Mouse (Mus musculus) heart, embryonic 11.5 days (tissue): ENCODE data around the gene Tjp1. TPM values are rescaled to one million over a fixed set of nuclear protein-coding genes. Genes with fewer than 3 reads are reported as not detected.
A peak's percentile ranks its signal among the peaks of the same experiment; 100 is the strongest.

Experiments
- ATAC-seq: fragments of 200-750 bp; cut with Nextera tagmentation; replicated peaks from 2 replicates; pipeline ENCODE4 v1.8.0; 2017; ENCODE audit warnings: moderate library complexity; ENCODE audit not compliant: insufficient number of reproducible peaks, low FRiP score, low TSS enrichment
- H3K27ac ChIP-seq: fragments of 300-500 bp; sonication (generic); 2 replicates; pipeline ENCODE4 v1.5.1; 2014; ENCODE audit warnings: mild to moderate bottlenecking, low read depth, low read length
- H3K27me3 ChIP-seq: fragments of 300-500 bp; sonication (generic); 2 replicates; pipeline ENCODE4 v1.6.1; 2014; ENCODE audit warnings: mild to moderate bottlenecking, low read length, mixed read lengths; ENCODE audit not compliant: control insufficient read depth, insufficient read depth
- H3K36me3 ChIP-seq: fragments of 300-500 bp; sonication (generic); 2 replicates; pipeline ENCODE4 v1.6.1; 2014; ENCODE audit warnings: mild to moderate bottlenecking, low read length, moderate library complexity, mixed read lengths; ENCODE audit not compliant: control insufficient read depth, insufficient read depth
- H3K4me1 ChIP-seq: fragments of 300-500 bp; sonication (generic); 2 replicates; pipeline ENCODE4 v1.6.1; 2014; ENCODE audit warnings: low read length; ENCODE audit not compliant: control insufficient read depth, insufficient read depth
- H3K4me2 ChIP-seq: fragments of 300-500 bp; sonication (generic); 2 replicates; pipeline ENCODE4 v1.6.1; 2014; ENCODE audit warnings: mild to moderate bottlenecking, moderate library complexity
- H3K4me3 ChIP-seq: fragments of 300-500 bp; sonication (generic); 2 replicates; pipeline ENCODE4 v1.5.1; 2014; ENCODE audit warnings: low read depth, low read length
- H3K9ac ChIP-seq: fragments of 300-500 bp; sonication (generic); 2 replicates; pipeline ENCODE4 v1.6.1; 2014; ENCODE audit warnings: mild to moderate bottlenecking, low read depth, low read length, moderate library complexity
- H3K9me3 ChIP-seq: fragments of 300-500 bp; sonication (generic); replicated peaks from 2 replicates; pipeline ENCODE4 v1.6.1; 2016; ENCODE audit warnings: low read length; ENCODE audit not compliant: control insufficient read depth
- WGBS: fragments of 180-500 bp; shearing (Covaris S2); extraction: QIAGEN DNeasy Blood & Tissue Kit; methylation state at CpG from one replicate; pipeline ENCODE4 v1.1.7; 2014; ENCODE audit not compliant: insufficient replicate concordance; 5-methylcytosine and 5-hydroxymethylcytosine counted together
- polyA plus RNA-seq: library from polyadenylated mRNA; unstranded; fragments of >200 nt; fragmentation: Nextera tagmentation; extraction: Ambion mirVana; gene quantifications from 2 replicates; pipeline ENCODE4 v1.2.1, GENCODE M21; 2014

The Tjp1 gene
- polyA plus RNA-seq, 1 experiment from 2014 or later, result 13.3 TPM

DNA sequence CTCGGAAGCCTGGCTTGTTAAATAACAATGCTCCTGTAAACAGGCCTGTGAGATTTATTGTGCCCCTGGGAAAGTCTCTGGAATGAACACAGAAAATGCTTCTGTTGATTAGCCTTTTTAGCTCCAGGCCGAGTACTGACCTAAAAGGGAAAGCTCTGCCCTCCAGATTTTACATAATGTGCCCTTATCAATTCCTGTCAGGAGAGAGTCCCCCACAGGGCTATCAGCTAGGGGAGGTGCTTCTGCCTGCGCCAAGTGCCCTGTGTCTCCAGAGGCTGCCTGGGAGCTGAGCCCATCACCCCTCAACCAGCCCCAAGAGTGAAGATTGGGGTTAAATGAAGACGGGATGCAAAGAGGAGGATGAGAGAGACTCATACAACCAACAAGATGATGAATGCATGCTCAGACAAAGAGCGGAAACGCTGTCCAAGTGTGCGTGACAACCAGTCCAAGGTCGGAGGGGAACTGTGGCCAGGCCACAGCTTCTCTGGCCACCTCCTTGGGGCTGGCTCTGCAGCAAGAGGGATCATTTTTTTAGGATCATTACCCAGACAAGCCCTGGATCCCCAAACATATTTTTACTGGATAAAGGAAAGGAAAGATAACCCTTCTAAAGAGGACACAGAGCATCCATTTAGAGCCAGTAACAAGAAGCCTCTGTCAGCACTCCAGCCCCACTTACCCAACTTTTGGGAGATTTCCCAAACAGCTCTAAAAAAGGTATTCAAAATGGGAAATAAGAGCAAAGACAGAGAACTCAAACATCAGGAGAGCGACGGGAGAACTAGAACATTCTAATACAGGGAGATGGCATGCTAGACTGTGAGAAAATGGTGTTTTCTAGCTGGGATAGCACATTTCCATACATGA, 110.1 kb downstream of the Tjp1 start:
- Histone ChIP-seq H3K9me3 (no peaks in the 10 kb centered on the region), H3K4me1 (peaks cover 28% of the 10 kb centered on the region), H3K9ac (0 out of 2 replicates have a peak overlapping the region, but pooled peaks have one; percentile 22), H3K27ac (peak overlapping the region; percentile 58), H3K27me3 (no peaks in the 10 kb centered on the region), H3K4me2 (peak overlapping the region; percentile 9; the same call in 1 of the 2 replicates), H3K4me3 (no peak overlapping the region), H3K36me3 (no peaks in the 10 kb centered on the region)
- WGBS, result 32% methylated on average over 10 of the region's 10 CpGs
- ATAC-seq, result no peak; the same call in 1 of the 2 replicates

DNA sequence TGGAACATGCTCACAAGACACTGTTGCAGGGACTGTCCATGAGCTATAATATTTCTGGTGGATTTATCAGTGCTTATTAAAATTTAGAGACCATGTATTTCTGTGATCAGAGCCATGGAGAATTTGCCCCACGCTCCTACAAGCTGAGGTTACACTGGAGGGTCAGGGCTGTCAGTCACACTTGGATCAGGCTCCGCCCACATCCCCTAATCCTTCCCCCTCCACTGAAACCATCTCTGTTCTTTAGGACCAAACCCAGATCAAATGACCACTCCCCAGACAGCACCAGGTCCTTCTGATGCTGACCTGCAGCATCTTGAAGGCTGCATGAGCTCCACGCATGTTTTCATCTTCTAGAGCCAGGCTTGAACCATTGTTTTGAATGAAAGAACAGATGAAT, 111.1 kb downstream of the Tjp1 start:
- peaks cover 24% of the 10 kb centered on the region for H3K4me1 ChIP-seq
- no peaks in the 10 kb centered on the region for H3K27me3 ChIP-seq
- H3K4me2 ChIP-seq, result no peak overlapping the region
- no peak overlapping the region for H3K27ac ChIP-seq
- H3K4me3 ChIP-seq, result no peak overlapping the region
- H3K9me3 ChIP-seq, result no peaks in the 10 kb centered on the region
- H3K36me3 ChIP-seq, result no peaks in the 10 kb centered on the region
- no peak for ATAC-seq
- 63% methylated on average over 3 of the region's 3 CpGs for WGBS
- no peak overlapping the region for H3K9ac ChIP-seq

DNA sequence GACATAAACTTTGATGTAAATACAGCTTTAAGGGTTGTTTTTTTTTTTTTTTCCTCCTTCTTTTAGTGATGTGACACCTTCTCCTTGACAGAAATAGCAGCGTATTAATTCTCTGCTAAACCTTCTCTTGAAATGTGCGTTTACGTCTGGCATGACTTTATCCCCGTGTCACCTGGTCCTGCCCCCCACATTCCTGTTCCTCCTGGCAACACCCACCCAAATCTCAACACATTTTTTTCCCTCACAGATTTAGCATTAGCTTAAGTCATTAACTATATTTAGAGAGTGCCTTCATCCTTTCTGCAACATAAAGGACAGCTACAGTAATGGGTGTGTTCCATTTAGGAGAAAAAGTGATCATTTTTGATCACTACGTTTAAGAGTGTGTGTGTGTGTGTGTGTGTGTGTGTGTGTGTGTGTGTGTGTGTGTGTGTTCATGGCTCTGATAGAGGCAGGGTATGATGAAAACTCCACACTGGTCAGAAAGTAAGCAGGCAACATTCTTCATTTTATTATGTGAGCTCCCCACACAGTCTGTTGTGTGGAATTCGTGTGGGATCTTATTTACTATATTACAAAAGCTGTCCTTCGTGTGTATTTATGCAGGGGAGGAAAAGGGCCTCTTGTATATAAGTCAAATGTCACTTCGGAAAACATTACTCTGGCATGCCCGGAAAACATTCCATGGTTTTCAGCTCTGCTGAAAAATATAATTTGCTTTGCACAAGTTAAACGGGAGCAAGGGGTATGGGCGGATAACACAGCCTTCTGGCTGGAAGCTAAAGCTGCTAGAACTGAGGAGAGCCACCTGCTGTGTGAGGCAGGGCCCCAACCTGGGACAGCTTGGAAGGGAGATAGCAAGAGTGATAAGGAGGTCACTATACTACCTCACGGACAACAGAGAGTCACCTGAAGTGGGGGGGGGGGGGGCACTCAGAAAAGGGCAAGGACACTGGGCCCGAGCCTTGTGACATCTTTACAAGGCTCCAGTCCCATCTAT, 113.3 kb downstream of the Tjp1 start:
- Histone ChIP-seq H3K36me3 (no peaks in the 10 kb centered on the region), H3K4me2 (no peak overlapping the region), H3K27ac (no peak overlapping the region), H3K9ac (no peak overlapping the region), H3K4me1 (peaks cover 24% of the 10 kb centered on the region), H3K4me3 (no peak overlapping the region), H3K9me3 (no peaks in the 10 kb centered on the region), H3K27me3 (no peaks in the 10 kb centered on the region)
- no peak for ATAC-seq
- WGBS, result 51% methylated on average over 13 of the region's 13 CpGs

DNA sequence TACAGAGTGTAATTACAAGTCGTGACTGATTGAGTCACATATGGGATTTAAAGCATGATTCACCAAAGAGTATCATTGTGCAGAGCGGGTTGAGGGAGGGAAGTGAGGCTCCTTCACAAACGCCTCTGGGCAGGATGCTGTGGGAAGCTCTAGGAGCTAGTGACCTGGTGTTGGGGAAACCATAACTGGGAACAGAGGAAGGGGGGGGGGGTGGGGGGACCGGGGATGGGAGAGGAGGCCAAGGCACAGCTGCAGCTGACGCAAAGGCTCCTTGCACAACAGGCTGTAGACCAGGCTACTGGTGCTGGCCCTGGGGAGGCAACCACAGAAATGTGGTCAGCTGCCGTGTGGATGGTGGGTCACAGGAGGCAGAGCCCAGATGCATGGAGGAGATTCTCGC, 116.9 kb downstream of the Tjp1 start:
- no peak overlapping the region for H3K4me3 ChIP-seq
- no peaks in the 10 kb centered on the region for H3K27me3 ChIP-seq
- H3K36me3 ChIP-seq, result no peaks in the 10 kb centered on the region
- no peak overlapping the region for H3K27ac ChIP-seq
- no peak overlapping the region for H3K9ac ChIP-seq
- peaks cover 8% of the 10 kb centered on the region for H3K4me1 ChIP-seq
- WGBS, result 53% methylated on average over 7 of the region's 7 CpGs
- no peak overlapping the region for H3K4me2 ChIP-seq
- no peaks in the 10 kb centered on the region for H3K9me3 ChIP-seq
- ATAC-seq, result no peak

DNA sequence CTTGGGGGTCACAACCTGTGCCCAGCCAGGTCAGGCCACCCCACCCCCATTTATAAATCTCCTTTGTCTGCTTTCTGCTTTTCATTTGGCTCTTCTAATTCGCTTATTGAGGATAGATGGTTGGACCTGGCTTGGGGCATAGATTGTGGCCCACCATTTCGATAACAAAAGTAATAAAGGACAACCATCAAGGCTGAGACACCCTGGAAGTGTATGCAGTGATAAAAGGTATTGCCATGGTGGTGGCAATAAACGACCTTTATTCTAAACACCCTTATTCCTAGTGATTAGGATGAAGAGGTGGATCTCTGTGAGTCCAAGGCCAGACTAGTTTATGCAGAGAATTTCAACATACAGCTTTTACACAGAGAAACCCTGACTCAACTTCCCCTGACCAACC, 121.2 kb downstream of the Tjp1 start:
- no peaks in the 10 kb centered on the region for H3K9me3 ChIP-seq
- no peak overlapping the region for H3K27ac ChIP-seq
- H3K4me3 ChIP-seq, result no peak overlapping the region
- no peak overlapping the region for H3K9ac ChIP-seq
- H3K4me2 ChIP-seq, result no peak overlapping the region
- WGBS, result 73% methylated on average over 3 of the region's 3 CpGs
- no peaks in the 10 kb centered on the region for H3K27me3 ChIP-seq
- ATAC-seq, result no peak
- H3K36me3 ChIP-seq, result no peaks in the 10 kb centered on the region
- H3K4me1 ChIP-seq, result no peaks in the 10 kb centered on the region

DNA sequence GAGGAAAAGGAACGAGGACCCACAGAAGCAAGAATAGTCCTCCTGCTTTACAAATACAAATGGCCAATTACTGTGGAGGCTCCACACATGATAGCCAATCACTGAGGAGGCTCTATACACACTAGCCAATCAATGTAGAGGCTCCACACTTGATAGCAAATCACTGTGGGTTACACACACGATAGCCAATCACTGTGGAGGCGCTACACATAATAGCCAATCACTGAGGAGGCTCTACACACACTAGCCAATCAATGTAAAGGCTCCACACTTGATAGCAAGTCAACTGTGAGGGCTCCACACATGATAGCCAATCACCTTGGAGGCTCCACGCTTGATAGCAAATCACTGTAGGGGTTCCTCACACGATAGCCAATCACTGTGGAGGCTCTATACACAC, 125.1 kb downstream of the Tjp1 start:
- no peaks in the 10 kb centered on the region for H3K27me3 ChIP-seq
- H3K9me3 ChIP-seq, result no peaks in the 10 kb centered on the region
- H3K27ac ChIP-seq, result no peak overlapping the region
- 90% methylated on average over 5 of the region's 5 CpGs for WGBS
- H3K36me3 ChIP-seq, result no peaks in the 10 kb centered on the region
- H3K9ac ChIP-seq, result no peak overlapping the region
- ATAC-seq, result no peak
- H3K4me1 ChIP-seq, result no peaks in the 10 kb centered on the region
- H3K4me3 ChIP-seq, result no peak overlapping the region
- H3K4me2 ChIP-seq, result no peak overlapping the region

DNA sequence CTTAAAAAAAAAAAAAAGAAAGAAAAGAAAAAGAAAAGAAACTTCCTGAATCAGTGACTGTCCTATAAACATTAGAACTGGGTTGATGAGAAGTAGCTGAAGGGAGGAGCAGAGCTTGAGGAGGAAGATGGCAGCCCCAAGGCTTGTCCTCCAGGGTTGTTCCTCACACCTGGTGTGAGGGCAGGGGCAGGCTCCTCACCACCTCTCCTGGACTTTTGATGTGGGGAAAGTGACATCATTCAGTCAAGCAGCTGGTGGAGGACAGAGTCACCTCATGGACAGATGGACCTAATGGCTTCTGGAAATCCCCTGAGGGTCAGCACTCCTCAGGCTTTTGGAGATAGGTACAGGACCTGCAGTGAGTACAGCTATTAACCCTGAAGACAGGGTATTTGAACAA, 126.0 kb downstream of the Tjp1 start:
- Histone ChIP-seq H3K4me2 (no peak overlapping the region), H3K4me3 (no peak overlapping the region), H3K27me3 (no peaks in the 10 kb centered on the region), H3K36me3 (no peaks in the 10 kb centered on the region), H3K9ac (no peak overlapping the region), H3K27ac (no peak overlapping the region), H3K9me3 (no peaks in the 10 kb centered on the region), H3K4me1 (no peaks in the 10 kb centered on the region)
- no peak for ATAC-seq

DNA sequence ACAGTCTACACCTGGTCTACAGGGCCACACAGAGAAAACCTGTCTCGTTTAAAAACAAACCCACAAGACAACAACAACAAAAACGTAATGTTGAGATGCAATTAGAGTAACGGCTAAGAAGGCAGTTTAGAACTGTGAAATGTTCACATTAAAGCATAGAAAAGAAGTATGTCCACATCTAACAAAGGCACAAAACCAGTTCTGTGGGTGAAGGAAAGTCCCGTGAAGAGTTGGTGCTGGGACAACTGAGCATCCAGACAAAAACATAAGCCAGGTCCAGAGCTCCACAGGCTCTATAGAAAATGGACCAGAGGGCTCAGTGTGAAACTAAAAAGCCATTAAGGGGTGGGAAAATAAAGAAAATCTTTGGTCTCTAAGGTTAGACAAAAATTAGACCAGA, 131.7 kb downstream of the Tjp1 start:
- Histone ChIP-seq H3K9me3 (no peaks in the 10 kb centered on the region), H3K4me2 (no peak overlapping the region), H3K27me3 (no peaks in the 10 kb centered on the region), H3K27ac (no peak overlapping the region), H3K9ac (no peak overlapping the region), H3K4me3 (no peak overlapping the region), H3K4me1 (peaks cover 25% of the 10 kb centered on the region), H3K36me3 (no peaks in the 10 kb centered on the region)
- ATAC-seq, result no peak
- 78% methylated on average over 4 of the region's 4 CpGs for WGBS
